Mouse (Mus musculus) limb, embryonic 13.5 days (tissue): ENCODE results near the gene Lrrfip1. TPM values are rescaled to one million over a fixed set of nuclear protein-coding genes. Genes with fewer than 3 reads are reported as not detected.

ENCODE experiments used
- ATAC-seq: fragments of 200-750 bp; cut with Nextera tagmentation; 2 replicates; pipeline ENCODE4 v1.8.0; 2017; ENCODE audit warnings: low read depth, moderate number of reproducible peaks, moderate TSS enrichment; ENCODE audit not compliant: low FRiP score
- H3K27ac ChIP-seq: fragments of 300-500 bp; sonication (generic); 2 replicates; pipeline ENCODE4 v1.5.1; 2015; ENCODE audit warnings: inconsistent platforms, mild to moderate bottlenecking, moderate library complexity
- H3K27me3 ChIP-seq: fragments of 300-500 bp; sonication (generic); 2 replicates; pipeline ENCODE4 v1.6.1; 2015; ENCODE audit warnings: mild to moderate bottlenecking, inconsistent platforms
- H3K36me3 ChIP-seq: fragments of 300-500 bp; sonication (generic); 2 replicates; pipeline ENCODE4 v1.6.1; 2015; ENCODE audit warnings: inconsistent platforms, mild to moderate bottlenecking, moderate library complexity
- H3K4me1 ChIP-seq: fragments of 300-500 bp; sonication (generic); 2 replicates; pipeline ENCODE4 v1.6.1; 2015; ENCODE audit warnings: inconsistent platforms
- H3K4me2 ChIP-seq: fragments of 300-500 bp; sonication (generic); replicated peaks from 2 replicates; pipeline ENCODE4 v1.6.1; 2015; ENCODE audit warnings: inconsistent platforms, mild to moderate bottlenecking, moderate library complexity
- H3K4me3 ChIP-seq: fragments of 300-500 bp; sonication (generic); 2 replicates; pipeline ENCODE4 v1.5.1; 2015; ENCODE audit warnings: moderate library complexity, mild to moderate bottlenecking, inconsistent platforms
- H3K9ac ChIP-seq: fragments of 300-500 bp; sonication (generic); 2 replicates; pipeline ENCODE4 v1.6.1; 2015; ENCODE audit warnings: mild to moderate bottlenecking, inconsistent platforms
- H3K9me3 ChIP-seq: fragments of 300-500 bp; sonication (generic); 2 replicates; pipeline ENCODE4 v1.6.1; 2016; ENCODE audit warnings: inconsistent platforms
- WGBS: fragments of 180-500 bp; shearing (Covaris S2); methylation state at CpG from one replicate; pipeline ENCODE4 v1.1.7; 2015; 5-methylcytosine and 5-hydroxymethylcytosine counted together
- polyA plus RNA-seq: library from polyadenylated mRNA; unstranded; fragments of >200 nt; fragmentation: Nextera tagmentation; extraction: Ambion mirVana; gene quantifications from 2 replicates; pipeline ENCODE4 v1.2.1, GENCODE M21; 2015

Gene Lrrfip1
- polyA plus RNA-seq, 1 experiment from 2014 or later = 35.7 TPM

DNA sequence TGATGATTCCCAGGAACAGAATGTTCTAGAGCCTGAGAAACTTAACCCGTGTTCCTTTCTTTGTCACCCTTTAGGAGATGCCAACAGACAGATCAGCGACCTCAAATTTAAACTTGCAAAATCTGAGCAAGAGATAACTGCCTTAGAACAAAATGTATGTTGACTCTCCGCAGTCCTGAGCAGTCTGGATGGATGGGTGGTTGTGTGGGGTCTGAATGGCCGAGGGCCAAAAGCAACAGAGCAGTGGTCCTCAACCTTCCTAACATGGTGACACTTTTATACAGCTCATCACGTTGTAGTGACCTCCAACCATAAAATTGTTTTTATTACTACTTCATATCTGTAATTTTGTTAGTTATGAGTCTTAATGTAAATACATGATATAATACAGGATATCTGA, 124.5 kb downstream of the Lrrfip1 start:
- no peak overlapping the region for H3K9ac ChIP-seq
- H3K4me3 ChIP-seq = no peak overlapping the region
- 88% methylated on average over 5 of the region's 5 CpGs for WGBS
- H3K4me1 ChIP-seq = no peaks in the 10 kb centered on the region
- no peak for ATAC-seq
- H3K27ac ChIP-seq = no peak overlapping the region
- H3K9me3 ChIP-seq = no peaks in the 10 kb centered on the region
- peaks cover 54% of the 10 kb centered on the region for H3K36me3 ChIP-seq
- H3K4me2 ChIP-seq = no peak overlapping the region
- no peaks in the 10 kb centered on the region for H3K27me3 ChIP-seq

DNA sequence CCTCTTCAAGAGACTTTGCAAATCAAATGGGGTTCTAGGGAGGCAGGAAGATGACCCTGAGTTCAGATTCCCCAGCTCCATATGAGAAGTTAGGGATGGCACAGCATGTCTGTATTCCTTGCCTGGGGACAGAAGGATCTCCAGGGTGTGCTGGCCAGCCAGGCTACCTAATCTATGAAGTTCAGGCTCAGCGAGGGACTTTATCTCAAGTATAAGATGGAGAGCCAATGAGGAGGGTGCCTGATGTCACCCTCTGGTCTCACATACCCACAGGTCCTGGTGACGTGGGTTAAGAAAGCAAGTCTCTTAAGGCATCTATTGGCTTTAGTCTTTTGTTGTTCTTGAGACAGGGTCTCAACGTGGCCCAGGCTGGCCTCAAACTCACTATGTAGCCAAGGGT, 124.9 kb downstream of the Lrrfip1 start:
- H3K9ac ChIP-seq = no peak overlapping the region
- no peaks in the 10 kb centered on the region for H3K9me3 ChIP-seq
- H3K4me1 ChIP-seq = no peaks in the 10 kb centered on the region
- H3K4me3 ChIP-seq = no peak overlapping the region
- peaks cover 58% of the 10 kb centered on the region for H3K36me3 ChIP-seq
- WGBS = 86% methylated on average over 3 of the region's 3 CpGs
- no peak overlapping the region for H3K4me2 ChIP-seq
- no peak for ATAC-seq
- H3K27me3 ChIP-seq = no peaks in the 10 kb centered on the region
- no peak overlapping the region for H3K27ac ChIP-seq

DNA sequence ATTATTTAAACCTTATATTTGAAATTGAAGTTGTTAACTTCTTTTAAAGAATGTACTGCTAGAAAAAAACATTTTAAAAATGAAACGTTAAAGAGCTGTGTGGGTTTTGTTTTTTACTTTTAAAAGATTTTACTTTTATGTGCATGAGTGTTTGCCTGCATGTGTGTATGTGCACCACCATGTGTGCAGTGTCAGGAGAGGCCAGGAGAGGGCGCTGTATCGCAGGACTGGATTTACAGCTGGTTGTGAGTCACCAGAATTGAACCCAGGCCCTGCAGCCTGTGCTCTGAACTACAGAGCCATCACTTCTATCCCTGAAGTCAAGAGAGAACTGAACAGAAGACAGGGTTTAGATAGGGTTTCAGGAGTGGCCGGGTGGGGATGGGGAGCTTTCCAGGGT, 130.3 kb downstream of the Lrrfip1 start:
- Histone ChIP-seq H3K9me3 (no peaks in the 10 kb centered on the region), H3K27ac (no peak overlapping the region), H3K4me2 (no peak overlapping the region), H3K4me3 (no peak overlapping the region), H3K27me3 (no peaks in the 10 kb centered on the region), H3K9ac (no peak overlapping the region), H3K36me3 (peaks cover 40% of the 10 kb centered on the region), H3K4me1 (no peaks in the 10 kb centered on the region)
- ATAC-seq = no peak
- 89% methylated on average over 4 of the region's 4 CpGs for WGBS

DNA sequence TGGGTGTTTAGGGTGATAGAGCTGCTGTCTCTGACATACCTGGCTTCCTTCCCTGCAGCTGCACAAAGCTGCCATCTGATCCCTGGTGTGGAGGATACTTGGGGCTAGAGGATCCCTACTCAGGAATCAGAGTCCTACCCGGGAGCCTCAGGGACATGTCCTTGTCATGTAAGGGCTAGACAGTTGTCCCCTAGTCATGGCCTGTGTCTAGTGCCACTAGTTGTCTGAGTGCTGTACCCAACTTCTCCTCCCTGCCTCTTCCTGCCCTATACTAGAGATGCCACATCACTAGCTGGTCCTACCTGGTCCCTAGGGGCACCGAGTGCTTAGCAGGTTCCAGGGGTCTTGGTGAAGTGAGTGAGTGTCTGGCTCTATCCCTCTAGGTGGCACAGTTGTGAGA, 138.5 kb downstream of the Lrrfip1 start:
- H3K9me3 ChIP-seq = no peaks in the 10 kb centered on the region
- 75% methylated on average over 2 of the region's 2 CpGs for WGBS
- H3K4me3 ChIP-seq = no peak overlapping the region
- no peaks in the 10 kb centered on the region for H3K36me3 ChIP-seq
- ATAC-seq = no peak
- no peak overlapping the region for H3K9ac ChIP-seq
- no peaks in the 10 kb centered on the region for H3K27me3 ChIP-seq
- H3K4me1 ChIP-seq = no peaks in the 10 kb centered on the region
- H3K4me2 ChIP-seq = no peak overlapping the region
- H3K27ac ChIP-seq = no peak overlapping the region

DNA sequence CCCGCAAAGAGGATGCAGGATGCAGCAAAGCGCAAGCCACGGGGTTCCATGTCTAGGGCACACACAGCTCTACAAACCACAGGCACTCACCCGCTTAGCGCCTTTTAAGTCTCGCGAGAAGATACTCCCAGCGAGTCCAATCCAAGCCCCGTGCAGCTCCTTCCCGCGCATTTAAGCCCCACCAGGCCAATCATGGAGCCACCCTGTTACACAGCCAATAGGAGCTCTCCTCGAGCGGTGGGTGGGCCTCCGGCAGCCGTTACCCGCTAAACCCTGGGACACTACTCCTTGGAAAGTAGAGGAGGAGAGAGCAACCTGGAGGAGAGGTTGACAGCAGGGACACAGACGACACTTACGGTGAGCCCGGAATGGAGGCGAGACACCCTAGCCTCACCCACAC, 146.3 kb downstream of the Lrrfip1 start, which contains the start of gene Rbm44:
Gene Rbm44 (plus strand): TSS at position 277 of the 400 bp plus-strand sequence.
- Histone ChIP-seq H3K27me3 (no peaks in the 10 kb centered on the region), H3K4me3 (no peak within 1 kb of the TSS), H3K4me2 (no peak within 1 kb of the TSS), H3K4me1 (no peaks in the 10 kb centered on the region), H3K9me3 (no peaks in the 10 kb centered on the region), H3K9ac (no peak within 1 kb of the TSS), H3K36me3 (no peaks in the 10 kb centered on the region), H3K27ac (no peak within 1 kb of the TSS)
- 67% methylated on average over 20 of the region's 20 CpGs for WGBS
- ATAC-seq = no peak

DNA sequence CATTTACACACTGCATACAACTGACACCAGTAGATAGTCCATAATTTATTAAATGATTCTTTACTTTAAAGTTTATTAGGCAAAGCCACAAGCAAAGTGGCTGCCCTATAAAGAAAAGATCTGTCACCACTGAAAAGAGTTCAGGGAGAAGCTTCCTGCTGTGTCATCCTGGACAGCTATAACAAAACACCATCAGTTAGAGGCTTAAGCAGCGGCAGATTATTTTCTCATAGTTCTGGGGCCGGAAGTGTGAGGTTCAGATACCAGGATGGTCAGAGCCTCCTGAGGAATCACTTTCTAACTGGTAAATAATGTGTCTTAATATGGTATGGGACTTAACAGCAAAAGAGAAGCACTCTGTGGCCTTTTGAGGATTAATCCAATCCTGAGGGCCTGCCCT, 153.0 kb downstream of the Lrrfip1 start:
- Histone ChIP-seq H3K4me2 (no peak overlapping the region), H3K36me3 (no peaks in the 10 kb centered on the region), H3K9ac (no peak overlapping the region), H3K4me3 (no peak overlapping the region), H3K9me3 (no peaks in the 10 kb centered on the region), H3K4me1 (no peaks in the 10 kb centered on the region), H3K27ac (no peak overlapping the region), H3K27me3 (no peaks in the 10 kb centered on the region)
- ATAC-seq = no peak
- WGBS = 78% methylated on average over 2 of the region's 2 CpGs

DNA sequence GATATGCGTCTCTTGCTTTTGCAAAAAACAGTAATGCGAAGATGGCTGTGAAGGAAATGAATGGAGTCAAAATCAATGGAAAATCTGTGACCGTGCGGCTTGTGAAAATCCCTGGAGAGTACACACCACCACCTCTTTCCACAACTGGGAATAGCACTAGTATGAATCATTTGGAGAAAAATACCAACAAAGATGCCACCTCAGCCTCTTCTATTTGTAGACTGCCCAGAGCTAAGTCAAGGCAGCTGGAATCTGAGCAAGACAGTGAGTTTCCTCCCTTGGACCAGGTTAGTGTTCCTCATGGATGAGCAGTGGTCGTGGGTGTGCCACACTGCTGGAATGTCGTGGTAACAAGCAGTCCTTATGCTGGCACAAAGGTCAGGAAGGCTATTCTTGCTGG, 168.3 kb downstream of the Lrrfip1 start:
- WGBS = 79% methylated on average over 6 of the region's 6 CpGs
- H3K9ac ChIP-seq = no peak overlapping the region

DNA sequence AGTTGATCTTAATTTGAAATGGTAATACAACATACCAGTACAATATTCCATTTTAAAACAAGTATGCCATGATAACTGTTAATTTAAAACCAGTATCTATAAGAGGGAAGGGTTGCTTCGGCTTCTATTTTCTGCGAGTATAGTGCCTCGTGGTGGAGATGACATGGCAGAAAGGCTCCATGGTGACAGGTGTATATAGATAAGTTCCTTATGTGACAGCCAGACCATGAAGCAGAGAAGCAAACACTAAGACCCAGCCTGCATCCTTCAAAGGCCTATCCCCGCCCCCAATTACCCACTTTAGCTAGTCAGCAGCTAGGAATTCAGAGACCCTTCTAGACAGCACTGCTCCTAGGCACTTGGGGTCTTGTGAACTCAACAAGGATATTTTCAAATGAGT, 170.6 kb downstream of the Lrrfip1 start:
- Histone ChIP-seq H3K4me1 (no peaks in the 10 kb centered on the region), H3K9ac (no peak overlapping the region), H3K27ac (no peak overlapping the region), H3K36me3 (no peaks in the 10 kb centered on the region), H3K9me3 (no peaks in the 10 kb centered on the region), H3K27me3 (no peaks in the 10 kb centered on the region), H3K4me2 (no peak overlapping the region), H3K4me3 (no peak overlapping the region)
- 93% methylated on average over 4 of the region's 4 CpGs for WGBS
- ATAC-seq = no peak

More for the DNA sequence above, 168.3 kb downstream of the Lrrfip1 start:
- Histone ChIP-seq H3K9me3 (no peaks in the 10 kb centered on the region), H3K4me1 (no peaks in the 10 kb centered on the region), H3K27ac (no peak overlapping the region), H3K27me3 (no peaks in the 10 kb centered on the region), H3K36me3 (no peaks in the 10 kb centered on the region), H3K4me2 (no peak overlapping the region), H3K4me3 (no peak overlapping the region)
- no peak for ATAC-seq

DNA sequence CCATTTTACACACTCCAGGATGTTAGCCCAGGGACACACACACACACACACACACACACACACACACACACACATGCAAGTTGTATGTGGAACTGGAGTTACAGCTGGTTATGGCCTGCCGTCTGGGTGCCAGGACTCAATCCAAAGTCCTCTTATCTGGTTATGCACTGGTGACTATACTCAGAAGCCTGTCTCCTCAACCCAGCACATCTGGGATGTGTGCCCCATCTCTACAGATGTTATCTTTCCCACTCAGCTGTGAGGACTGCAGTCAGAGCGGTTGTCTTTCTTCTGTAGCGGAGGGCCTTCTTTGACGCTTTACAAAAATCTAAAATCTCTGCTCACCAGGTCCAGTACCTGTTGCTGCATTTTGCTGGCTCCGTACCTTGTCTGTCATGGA, 176.3 kb downstream of the Lrrfip1 start:
- H3K4me2 ChIP-seq = no peak overlapping the region
- WGBS = 91% methylated on average over 5 of the region's 5 CpGs
- peaks cover 20% of the 10 kb centered on the region for H3K27me3 ChIP-seq
- no peak overlapping the region for H3K4me3 ChIP-seq
- ATAC-seq = no peak
- peaks cover 7% of the 10 kb centered on the region for H3K4me1 ChIP-seq
- H3K9me3 ChIP-seq = no peaks in the 10 kb centered on the region
- H3K36me3 ChIP-seq = no peaks in the 10 kb centered on the region
- H3K27ac ChIP-seq = no peak overlapping the region
- no peak overlapping the region for H3K9ac ChIP-seq

DNA sequence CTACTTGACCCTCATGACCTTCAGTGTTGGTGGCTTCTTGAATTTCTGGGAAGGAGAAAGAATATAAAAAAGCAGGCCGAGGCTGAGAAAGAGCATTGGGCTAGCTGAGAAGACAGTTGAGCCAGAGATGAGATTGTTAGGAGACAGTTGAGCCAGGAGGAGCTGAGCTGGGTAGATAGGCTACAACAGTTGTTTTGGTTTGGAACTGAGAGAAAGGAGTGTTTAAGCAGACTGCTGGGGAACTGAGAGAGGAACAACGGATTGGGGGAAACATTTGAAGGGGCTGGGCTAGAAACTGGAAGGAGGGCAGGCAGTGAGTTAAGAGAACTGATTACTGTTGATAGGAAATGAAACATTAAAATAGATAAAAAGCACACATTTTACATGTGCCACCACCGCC, 177.5 kb downstream of the Lrrfip1 start:
- no peak overlapping the region for H3K27ac ChIP-seq
- H3K4me3 ChIP-seq = no peak overlapping the region
- peaks cover 18% of the 10 kb centered on the region for H3K4me1 ChIP-seq
- 50% methylated on average over 3 of the region's 3 CpGs for WGBS
- no peaks in the 10 kb centered on the region for H3K36me3 ChIP-seq
- H3K9ac ChIP-seq = no peak overlapping the region
- H3K4me2 ChIP-seq = no peak overlapping the region
- no peak for ATAC-seq
- peaks cover 32% of the 10 kb centered on the region for H3K27me3 ChIP-seq
- H3K9me3 ChIP-seq = no peaks in the 10 kb centered on the region

DNA sequence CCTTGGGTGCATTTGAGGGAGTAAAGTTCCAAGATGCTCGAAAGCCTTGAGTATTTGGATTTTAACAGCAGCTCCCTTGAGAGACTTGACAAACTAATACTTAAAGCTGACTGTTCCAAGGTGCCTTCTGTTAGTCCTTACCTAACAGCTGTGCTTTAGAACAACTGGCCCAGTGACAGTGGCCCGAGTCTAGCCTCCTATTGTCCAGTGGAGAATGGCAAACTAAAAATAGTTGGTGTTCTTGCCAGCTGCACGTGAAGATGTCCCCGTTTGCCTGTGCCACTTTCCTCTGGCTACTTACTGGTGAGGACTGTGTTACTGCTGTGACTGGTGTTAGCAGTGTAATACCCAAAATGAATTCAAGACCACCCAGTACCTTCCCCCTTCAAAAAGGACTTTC, 178.3 kb downstream of the Lrrfip1 start:
- peaks cover 18% of the 10 kb centered on the region for H3K4me1 ChIP-seq
- H3K9ac ChIP-seq = no peak overlapping the region
- H3K4me2 ChIP-seq = no peak overlapping the region
- no peaks in the 10 kb centered on the region for H3K9me3 ChIP-seq
- H3K4me3 ChIP-seq = no peak overlapping the region
- 73% methylated on average over 4 of the region's 4 CpGs for WGBS
- H3K27ac ChIP-seq = no peak overlapping the region
- ATAC-seq = no peak
- peaks cover 35% of the 10 kb centered on the region for H3K27me3 ChIP-seq
- no peaks in the 10 kb centered on the region for H3K36me3 ChIP-seq
